In the genomic region with DNA sequence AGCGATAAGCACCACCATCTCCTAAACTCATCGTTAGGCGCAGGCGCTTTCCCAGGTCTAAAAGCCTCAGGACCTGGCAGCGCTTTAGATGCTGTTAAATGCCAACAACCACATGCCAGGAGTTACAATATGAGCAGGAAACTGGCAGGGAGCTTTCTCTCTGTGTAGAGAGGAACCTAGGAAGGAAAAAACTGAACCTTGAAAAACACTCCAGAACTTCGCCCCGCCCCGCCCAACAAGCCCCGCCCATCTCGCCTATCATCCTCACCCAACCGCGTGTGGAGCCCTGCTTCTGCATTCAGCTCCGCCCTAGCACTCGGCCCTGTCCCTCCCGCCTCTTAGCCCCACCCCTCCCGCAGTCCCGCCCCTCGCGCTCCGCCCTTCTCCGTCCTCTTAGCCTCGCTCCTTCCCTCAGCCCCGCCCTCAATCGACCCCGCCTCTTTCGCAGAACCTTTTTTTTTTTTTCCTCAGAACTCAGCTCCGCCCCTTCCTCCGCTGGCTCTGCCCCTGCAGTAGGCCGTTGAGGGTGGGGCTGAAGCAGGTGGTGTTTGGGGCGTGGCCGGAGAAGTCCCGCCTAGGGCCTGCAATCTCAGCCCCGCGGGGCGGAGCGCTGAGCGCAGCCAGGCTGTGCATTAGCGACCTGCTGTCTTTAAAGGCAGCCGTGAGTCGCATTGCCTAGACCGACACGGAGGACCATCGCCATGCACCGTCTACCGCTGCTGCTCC, we compare ENCODE assay signal across 1 mouse cellular context.
A peak's percentile ranks its signal among the peaks of the same experiment; 100 is the strongest.
TF ChIP-seq lines count a peak whose summit lies in the region.

Gm2a (plus strand) TSS at position 653 of the 726 bp plus-strand sequence.

TF ChIP-seq in MEL, 35 proteins besides CTCF, POLR2A, EP300 and RAD21 (continued from another document):
- TF ChIP-seq MXI1 (IDR thresholded peaks at IDR 0.05; ENCODE audit: low read depth, low read length) = peak; percentile 77
- TF ChIP-seq RCOR1 (IDR thresholded peaks at IDR 0.05; ENCODE audit: low read depth, low read length) = peak; percentile 61
- TF ChIP-seq CHD1 (IDR thresholded peaks at IDR 0.05; ENCODE audit: low read depth, low read length) = peak; percentile 45; the same call in 1 of the 2 replicates
